Mouse (Mus musculus): ENCODE results near the gene Lhx2. TPM values are rescaled to one million over a fixed set of nuclear protein-coding genes. Genes with fewer than 3 reads are reported as not detected.

Lhx2 gene
- polyA plus RNA-seq, 1 experiment from 2014 or later = 29.0 TPM

GRCm38 (mm10) chr2:38348660-38349420, 9.8 kb downstream of the Lhx2 start:
- peaks cover 52% of the 10 kb centered on the region for H3K27me3 ChIP-seq (ENCODE audit: control insufficient read depth, insufficient read depth, low read length)
- H3K4me3 ChIP-seq (ENCODE audit: low read depth, low read length) = peak overlapping the region; percentile 46
- DNase-seq (ENCODE audit: low spot score) (peak; percentile 39), ATAC-seq (ENCODE audit: insufficient number of reproducible peaks, low FRiP score, low TSS enrichment, low read depth) (no peak)
- H3K4me2 ChIP-seq (ENCODE audit: low read depth, severe bottlenecking) = peak overlapping the region; percentile 89
- H3K9ac ChIP-seq (ENCODE audit: low read length) = peak overlapping the region; percentile 78; the same call in 1 of the 2 replicates
- 2% methylated on average over 19 of the region's 19 CpGs for WGBS
- no peaks in the 10 kb centered on the region for H3K36me3 ChIP-seq (ENCODE audit: control insufficient read depth, insufficient read depth, low read length)
- peaks cover 32% of the 10 kb centered on the region for H3K4me1 ChIP-seq (ENCODE audit: control insufficient read depth, insufficient read depth, low read length)
- H3K9me3 ChIP-seq (ENCODE audit: control insufficient read depth, low read length) = no peaks in the 10 kb centered on the region
- no peak overlapping the region for H3K27ac ChIP-seq (replicated peaks; ENCODE audit: low read depth, low read length)

- no peaks in the 10 kb centered on the region for H3K36me3 ChIP-seq (ENCODE audit: control insufficient read depth, insufficient read depth, low read length)
- DNase-seq (ENCODE audit: low spot score) = peak; percentile 37
- H3K4me2 ChIP-seq (ENCODE audit: low read depth, severe bottlenecking) = peak overlapping the region; percentile 89
- peaks cover 38% of the 10 kb centered on the region for H3K4me1 ChIP-seq (ENCODE audit: control insufficient read depth, insufficient read depth, low read length)
- 10% methylated on average over 12 of the region's 12 CpGs for WGBS
- no peak for ATAC-seq (ENCODE audit: insufficient number of reproducible peaks, low FRiP score, low TSS enrichment, low read depth)
- no peak overlapping the region; the same call in 1 of the 2 replicates for H3K4me3 ChIP-seq (ENCODE audit: low read depth, low read length)
- peaks cover 57% of the 10 kb centered on the region for H3K27me3 ChIP-seq (ENCODE audit: control insufficient read depth, insufficient read depth, low read length)
- H3K9me3 ChIP-seq (ENCODE audit: control insufficient read depth, low read length) = no peaks in the 10 kb centered on the region
- no peak overlapping the region; the same call in 1 of the 2 replicates for H3K27ac ChIP-seq (replicated peaks; ENCODE audit: low read depth, low read length)
- H3K9ac ChIP-seq (ENCODE audit: low read length) = peak overlapping the region; percentile 47; the same call in 1 of the 2 replicates
Observed at GRCm38 (mm10) chr2:38349447-38350350, 10.6 kb downstream of the Lhx2 start.

GRCm38 (mm10) chr2:38350386-38350785, 11.3 kb downstream of the Lhx2 start:
- peaks cover 38% of the 10 kb centered on the region for H3K4me1 ChIP-seq (ENCODE audit: control insufficient read depth, insufficient read depth, low read length)
- H3K9ac ChIP-seq (ENCODE audit: low read length) = peak overlapping the region; percentile 47
- peak overlapping the region; percentile 89 for H3K4me2 ChIP-seq (ENCODE audit: low read depth, severe bottlenecking)
- H3K27ac ChIP-seq (replicated peaks; ENCODE audit: low read depth, low read length) = peak overlapping the region; percentile 64; the same call in 1 of the 2 replicates
- no peaks in the 10 kb centered on the region for H3K36me3 ChIP-seq (ENCODE audit: control insufficient read depth, insufficient read depth, low read length)
- H3K9me3 ChIP-seq (ENCODE audit: control insufficient read depth, low read length) = no peaks in the 10 kb centered on the region
- peaks cover 51% of the 10 kb centered on the region for H3K27me3 ChIP-seq (ENCODE audit: control insufficient read depth, insufficient read depth, low read length)
- DNase-seq (ENCODE audit: low spot score) = peak; percentile 71
- ATAC-seq (ENCODE audit: insufficient number of reproducible peaks, low FRiP score, low TSS enrichment, low read depth) = peak; percentile 15
- H3K4me3 ChIP-seq (ENCODE audit: low read depth, low read length) = peak overlapping the region; percentile 63
- WGBS = under 1% methylated on average over 13 of the region's 13 CpGs

- H3K4me2 ChIP-seq (ENCODE audit: low read depth, severe bottlenecking) = peak overlapping the region; percentile 89
- H3K9ac ChIP-seq (ENCODE audit: low read length) = peak overlapping the region; percentile 86
- H3K27ac ChIP-seq (replicated peaks; ENCODE audit: low read depth, low read length) = peak overlapping the region; percentile 88; the same call in 1 of the 2 replicates
- ATAC-seq (ENCODE audit: insufficient number of reproducible peaks, low FRiP score, low TSS enrichment, low read depth) (peak; percentile 87), DNase-seq (ENCODE audit: low spot score) (peak; percentile 92)
- H3K27me3 ChIP-seq (ENCODE audit: control insufficient read depth, insufficient read depth, low read length) = peaks cover 51% of the 10 kb centered on the region
- H3K4me1 ChIP-seq (ENCODE audit: control insufficient read depth, insufficient read depth, low read length) = peaks cover 38% of the 10 kb centered on the region
- H3K36me3 ChIP-seq (ENCODE audit: control insufficient read depth, insufficient read depth, low read length) = no peaks in the 10 kb centered on the region
- peak overlapping the region; percentile 63 for H3K4me3 ChIP-seq (ENCODE audit: low read depth, low read length)
- H3K9me3 ChIP-seq (ENCODE audit: control insufficient read depth, low read length) = no peaks in the 10 kb centered on the region
- 0% methylated on average over 36 of the region's 37 CpGs for WGBS
Observed at GRCm38 (mm10) chr2:38350796-38351195, 11.7 kb downstream of the Lhx2 start.

DNA sequence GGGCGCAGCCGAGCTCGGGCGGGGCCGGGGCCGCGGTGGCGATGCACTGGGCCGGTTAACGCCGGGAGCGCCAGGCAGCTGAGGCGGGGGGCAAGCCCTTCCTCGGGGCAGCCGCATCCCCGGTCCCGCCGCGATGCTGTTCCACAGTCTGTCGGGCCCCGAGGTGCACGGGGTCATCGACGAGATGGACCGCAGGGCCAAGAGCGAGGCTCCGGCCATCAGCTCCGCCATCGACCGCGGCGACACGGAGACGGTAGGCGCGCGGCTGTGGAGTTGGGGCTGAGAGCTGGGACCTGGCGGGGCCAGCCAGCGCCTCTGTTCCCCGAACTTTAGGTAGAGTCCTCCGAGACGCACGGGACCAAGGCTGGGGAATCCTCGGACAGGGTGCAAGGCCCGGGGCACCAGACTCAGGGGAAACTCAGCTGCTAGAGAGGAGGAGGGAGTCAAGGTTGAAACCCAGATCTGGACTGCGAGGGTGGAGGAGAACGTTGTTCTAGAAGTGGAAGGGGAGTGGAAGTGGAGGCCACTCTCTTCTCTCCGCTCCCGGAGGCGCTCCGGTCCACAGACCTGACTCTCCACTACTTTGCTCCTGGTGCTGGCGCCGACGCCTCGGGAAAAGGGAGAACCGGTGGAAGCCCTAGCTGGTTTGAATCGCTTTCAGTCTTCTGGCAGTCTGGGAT, 12.7 kb downstream of the Lhx2 start:
- Histone ChIP-seq H3K4me2 (ENCODE audit: low read depth, severe bottlenecking) (peak overlapping the region; percentile 89), H3K4me3 (ENCODE audit: low read depth, low read length) (peak overlapping the region; percentile 63), H3K27me3 (ENCODE audit: control insufficient read depth, insufficient read depth, low read length) (peaks cover 43% of the 10 kb centered on the region), H3K27ac (replicated peaks; ENCODE audit: low read depth, low read length) (peak overlapping the region; percentile 88), H3K9ac (ENCODE audit: low read length) (peak overlapping the region; percentile 86), H3K9me3 (ENCODE audit: control insufficient read depth, low read length) (no peaks in the 10 kb centered on the region), H3K4me1 (ENCODE audit: control insufficient read depth, insufficient read depth, low read length) (peaks cover 37% of the 10 kb centered on the region), H3K36me3 (ENCODE audit: control insufficient read depth, insufficient read depth, low read length) (no peaks in the 10 kb centered on the region)
- under 1% methylated on average over 57 of the region's 57 CpGs for WGBS
- DNase-seq (ENCODE audit: low spot score) (peak; percentile 67), ATAC-seq (ENCODE audit: insufficient number of reproducible peaks, low FRiP score, low TSS enrichment, low read depth) (no peak; the same call in 1 of the 2 replicates)

- peak overlapping the region; percentile 89 for H3K4me2 ChIP-seq (ENCODE audit: low read depth, severe bottlenecking)
- no peaks in the 10 kb centered on the region for H3K36me3 ChIP-seq (ENCODE audit: control insufficient read depth, insufficient read depth, low read length)
- no peaks in the 10 kb centered on the region for H3K9me3 ChIP-seq (ENCODE audit: control insufficient read depth, low read length)
- peak overlapping the region; percentile 88 for H3K27ac ChIP-seq (replicated peaks; ENCODE audit: low read depth, low read length)
- peak overlapping the region; percentile 63 for H3K4me3 ChIP-seq (ENCODE audit: low read depth, low read length)
- DNase-seq (ENCODE audit: low spot score) (peak; percentile 64), ATAC-seq (ENCODE audit: insufficient number of reproducible peaks, low FRiP score, low TSS enrichment, low read depth) (no peak)
- H3K27me3 ChIP-seq (ENCODE audit: control insufficient read depth, insufficient read depth, low read length) = peaks cover 44% of the 10 kb centered on the region
- H3K9ac ChIP-seq (ENCODE audit: low read length) = peak overlapping the region; percentile 86
- 1% methylated on average over 21 of the region's 21 CpGs for WGBS
- peaks cover 36% of the 10 kb centered on the region for H3K4me1 ChIP-seq (ENCODE audit: control insufficient read depth, insufficient read depth, low read length)
Observed at GRCm38 (mm10) chr2:38352321-38353007, 13.4 kb downstream of the Lhx2 start.

- WGBS = 3% methylated on average over 10 of the region's 10 CpGs
- Histone ChIP-seq H3K36me3 (ENCODE audit: control insufficient read depth, insufficient read depth, low read length) (no peaks in the 10 kb centered on the region), H3K4me3 (ENCODE audit: low read depth, low read length) (peak overlapping the region; percentile 63), H3K4me2 (ENCODE audit: low read depth, severe bottlenecking) (peak overlapping the region; percentile 89), H3K27me3 (ENCODE audit: control insufficient read depth, insufficient read depth, low read length) (peaks cover 45% of the 10 kb centered on the region), H3K9me3 (ENCODE audit: control insufficient read depth, low read length) (no peaks in the 10 kb centered on the region), H3K9ac (ENCODE audit: low read length) (peak overlapping the region; percentile 86), H3K4me1 (ENCODE audit: control insufficient read depth, insufficient read depth, low read length) (peaks cover 38% of the 10 kb centered on the region), H3K27ac (replicated peaks; ENCODE audit: low read depth, low read length) (no peak overlapping the region)
- ATAC-seq (ENCODE audit: insufficient number of reproducible peaks, low FRiP score, low TSS enrichment, low read depth) = no peak
- peak; percentile 58 for DNase-seq (ENCODE audit: low spot score)
Observed at GRCm38 (mm10) chr2:38353008-38353379, 13.9 kb downstream of the Lhx2 start.
